Mouse (Mus musculus) ES-Bruce4 (cell line): Measurements from ENCODE around the gene Prkcq. TPM values are rescaled to one million over a fixed set of nuclear protein-coding genes. Genes with fewer than 3 reads are reported as not detected.

Experiments
- H3K27ac ChIP-seq: 2 replicates; pipeline ENCODE4 v1.5.1; 2012; ENCODE audit warnings: low read length, inconsistent platforms; ENCODE audit not compliant: insufficient read depth
- H3K27me3 ChIP-seq: 2 replicates; pipeline ENCODE4 v1.6.1; 2012; ENCODE audit warnings: mild to moderate bottlenecking, low read length, inconsistent platforms; ENCODE audit not compliant: control insufficient read depth, poor library complexity, insufficient read depth, severe bottlenecking
- H3K36me3 ChIP-seq: 2 replicates; pipeline ENCODE4 v1.6.1; 2012; ENCODE audit warnings: inconsistent platforms, mild to moderate bottlenecking, low read length, moderate library complexity; ENCODE audit not compliant: control insufficient read depth, poor library complexity, insufficient read depth, severe bottlenecking
- H3K4me1 ChIP-seq: one replicate; pipeline ENCODE4 v1.8.1; 2011; ENCODE audit warnings: low read length; ENCODE audit not compliant: control insufficient read depth, insufficient read depth
- H3K4me3 ChIP-seq: 2 replicates; pipeline ENCODE4 v1.5.1; 2011; ENCODE audit warnings: low read depth, mild to moderate bottlenecking, low read length
- H3K9ac ChIP-seq: 2 replicates; pipeline ENCODE4 v1.6.1; 2012; ENCODE audit warnings: low read depth, mild to moderate bottlenecking, inconsistent platforms; ENCODE audit not compliant: poor library complexity, severe bottlenecking
- H3K9me3 ChIP-seq: replicated peaks from 2 replicates; pipeline ENCODE4 v1.6.1; 2012; ENCODE audit warnings: mild to moderate bottlenecking, low read length, inconsistent platforms; ENCODE audit not compliant: control insufficient read depth, poor library complexity, insufficient read depth, severe bottlenecking
- CTCF ChIP-seq: IDR thresholded peaks from one replicate; pipeline ENCODE4 v1.8.1; 2011; ENCODE audit warnings: low read depth, low read length
- EP300 ChIP-seq: IDR thresholded peaks from 2 replicates; pipeline ENCODE4 v1.6.1; 2011; ENCODE audit warnings: low read depth, low read length; ENCODE audit not compliant: insufficient read depth
- POLR2A ChIP-seq: IDR thresholded peaks from one replicate; pipeline ENCODE4 v1.8.1; 2011; ENCODE audit warnings: low read length; ENCODE audit not compliant: insufficient read depth
- polyA plus RNA-seq: library from polyadenylated mRNA; stranded (reverse); fragments of >200 nt; gene quantifications from 2 replicates; pipeline ENCODE4 v1.2.4, GENCODE M21; 2011; ENCODE audit warnings: low read depth; ENCODE audit not compliant: missing spikeins, insufficient read depth, insufficient read length

Gene Prkcq
- polyA plus RNA-seq, 1 experiment: not detected

DNA sequence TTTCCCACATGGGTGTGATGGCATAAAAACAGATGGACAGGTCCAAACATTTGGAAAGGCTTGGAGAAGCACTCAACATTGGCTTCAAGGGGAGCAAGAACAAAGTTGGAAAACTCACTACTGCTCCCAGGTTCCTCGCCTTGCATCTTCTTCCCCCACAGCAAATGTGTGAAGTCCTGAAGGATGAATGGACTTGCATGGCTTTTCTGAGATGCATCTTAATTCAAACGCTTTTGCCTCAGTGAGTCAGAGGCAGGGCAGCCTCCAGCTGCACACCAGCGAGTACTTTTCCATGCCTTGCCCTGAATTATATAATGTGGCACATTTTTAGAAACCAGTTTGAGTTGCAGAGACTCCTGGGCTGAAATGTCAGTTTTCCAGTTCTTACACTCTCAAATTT lies 175.9 kb downstream of the Prkcq start:
- Histone ChIP-seq H3K9ac (no peak overlapping the region), H3K27me3 (no peaks in the 10 kb centered on the region), H3K36me3 (no peaks in the 10 kb centered on the region), H3K4me1 (no peaks in the 10 kb centered on the region), H3K27ac (no peak overlapping the region), H3K9me3 (no peaks in the 10 kb centered on the region), H3K4me3 (no peak overlapping the region)
- TF ChIP-seq POLR2A: no peak
- TF ChIP-seq EP300: no peak
- TF ChIP-seq CTCF: no peak
